Mouse (Mus musculus): ENCODE results near the gene Nfia. TPM values are rescaled to one million over a fixed set of nuclear protein-coding genes. Genes with fewer than 3 reads are reported as not detected.

Nfia gene
- polyA plus RNA-seq (2012; rRNA removed; ENCODE audit: low replicate concordance): 76.8 and 98.2 TPM in 2 replicates

DNA sequence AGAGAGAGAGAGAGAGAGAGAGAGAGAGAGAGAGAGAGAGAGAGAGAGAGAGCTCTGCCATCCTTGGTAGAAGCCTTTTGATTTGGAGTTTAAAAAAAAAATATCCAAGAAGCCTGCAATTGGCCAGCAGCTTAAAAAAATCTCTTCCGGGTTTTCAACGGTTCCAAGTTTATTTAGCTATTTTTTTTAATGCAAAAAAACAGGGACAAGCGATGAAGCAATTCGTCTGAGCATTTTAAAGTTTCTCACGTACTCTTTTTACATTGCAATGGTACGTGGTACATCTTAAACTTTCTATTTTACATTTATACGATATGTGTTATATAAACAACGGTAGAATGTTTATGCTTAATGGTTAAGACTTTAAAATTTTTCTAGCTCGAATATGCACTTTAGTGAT, at the start of gene Nfia:
Gene Nfia (plus strand): TSS at position 94 of the 400 bp plus-strand sequence.

GRCm38 (mm10) chr4:97777706-97778176, 5.2 kb downstream of the Nfia start, which contains the start of gene E130114P18Rik:
Gene E130114P18Rik (minus strand): TSS chr4:97778078.

Other genes with a start within 250 kb of the Nfia start
- gene E130114P18Rik, start 5.3 kb downstream of the Nfia start, polyA plus RNA-seq (2012; rRNA removed; ENCODE audit: low replicate concordance): 0.11 TPM in 1 of 2 replicates, not detected in the other

Measured in mammary gland, adult 2 months (tissue).